Mouse (Mus musculus): Measurements from ENCODE around the gene Rapgef4. TPM values are rescaled to one million over a fixed set of nuclear protein-coding genes. Genes with fewer than 3 reads are reported as not detected.

Rapgef4 gene
- total and polyA plus RNA-seq, 2 experiments = 66.1 to 223 TPM

DNA sequence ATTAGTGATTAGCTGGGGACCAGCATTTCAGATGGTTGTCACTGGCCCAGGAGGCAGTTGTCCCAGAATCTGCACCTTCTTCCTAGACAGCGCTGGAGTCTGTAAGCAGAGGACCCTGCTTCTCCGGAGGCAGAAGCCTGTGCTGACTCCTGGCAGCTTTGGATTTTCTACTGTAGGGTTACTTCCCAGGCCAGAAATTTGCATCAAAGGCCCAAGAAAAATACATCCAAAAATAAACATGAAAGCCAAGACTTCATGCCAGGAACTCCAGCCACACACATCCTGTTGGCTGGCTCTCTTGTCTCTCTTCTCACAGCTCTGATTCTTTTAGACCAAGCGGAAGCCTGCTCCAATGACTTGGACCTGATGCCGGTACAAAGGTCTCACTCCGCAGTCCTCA, 73.2 kb downstream of the Rapgef4 start:
- no peak for DNase-seq (ENCODE audit: extremely low read depth, low read depth, low spot score)
- TF ChIP-seq POLR2A (IDR thresholded peaks at IDR 0.05; ENCODE audit: extremely low read depth, insufficient read depth, low read length) = no peak
- no peak for TF ChIP-seq CTCF (IDR thresholded peaks at IDR 0.05; ENCODE audit: low read depth, low read length)
- no peak overlapping the region; the same call in 1 of the 2 replicates for H3K9ac ChIP-seq (ENCODE audit: low read depth, low read length)
- H3K4me1 ChIP-seq (ENCODE audit: control insufficient read depth, insufficient read depth, low read length) = no peaks in the 10 kb centered on the region
- no peaks in the 10 kb centered on the region for H3K36me3 ChIP-seq (ENCODE audit: control insufficient read depth, insufficient read depth, low read length)
- no peak overlapping the region for H3K27ac ChIP-seq (replicated peaks; ENCODE audit: insufficient read depth, low read depth, low read length)
- no peaks in the 10 kb centered on the region for H3K79me2 ChIP-seq (ENCODE audit: control insufficient read depth, insufficient read depth, low read length)
- no peaks in the 10 kb centered on the region for H3K27me3 ChIP-seq (ENCODE audit: control insufficient read depth, insufficient read depth, low read length)
- no peak overlapping the region for H3K4me3 ChIP-seq (ENCODE audit: insufficient read depth, low read depth, low read length)
- 77% methylated on average over 5 of the region's 5 CpGs for WGBS

DNA sequence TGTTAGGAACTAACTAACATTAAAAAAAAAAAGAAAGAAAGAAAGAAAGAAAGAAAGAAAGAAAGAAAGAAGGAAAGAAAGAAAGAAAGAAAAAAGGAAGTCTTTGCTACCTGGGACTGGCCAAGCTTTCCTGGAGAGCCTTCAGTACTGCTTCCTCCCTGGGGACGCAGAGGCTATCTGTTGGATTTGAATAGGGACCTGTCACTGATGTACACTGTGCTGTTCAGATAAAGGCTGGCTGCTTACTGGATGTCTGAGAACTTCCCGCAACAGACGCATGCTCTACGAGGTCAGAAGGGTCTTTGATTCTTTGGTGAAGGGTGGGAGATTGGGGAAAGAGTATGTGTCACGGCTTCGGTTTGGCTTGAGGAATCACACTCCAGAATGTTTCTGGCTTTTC, 73.7 kb downstream of the Rapgef4 start:
- Histone ChIP-seq H3K4me3 (ENCODE audit: insufficient read depth, low read depth, low read length) (no peak overlapping the region), H3K9ac (ENCODE audit: low read depth, low read length) (no peak overlapping the region), H3K79me2 (ENCODE audit: control insufficient read depth, insufficient read depth, low read length) (no peaks in the 10 kb centered on the region), H3K27ac (replicated peaks; ENCODE audit: insufficient read depth, low read depth, low read length) (no peak overlapping the region), H3K27me3 (ENCODE audit: control insufficient read depth, insufficient read depth, low read length) (no peaks in the 10 kb centered on the region), H3K36me3 (ENCODE audit: control insufficient read depth, insufficient read depth, low read length) (no peaks in the 10 kb centered on the region), H3K4me1 (ENCODE audit: control insufficient read depth, insufficient read depth, low read length) (no peaks in the 10 kb centered on the region)
- no peak for DNase-seq (ENCODE audit: extremely low read depth, low read depth, low spot score)
- 71% methylated on average over 6 of the region's 6 CpGs for WGBS
- TF ChIP-seq POLR2A (IDR thresholded peaks at IDR 0.05; ENCODE audit: extremely low read depth, insufficient read depth, low read length) (no peak), CTCF (IDR thresholded peaks at IDR 0.05; ENCODE audit: low read depth, low read length) (no peak)

DNA sequence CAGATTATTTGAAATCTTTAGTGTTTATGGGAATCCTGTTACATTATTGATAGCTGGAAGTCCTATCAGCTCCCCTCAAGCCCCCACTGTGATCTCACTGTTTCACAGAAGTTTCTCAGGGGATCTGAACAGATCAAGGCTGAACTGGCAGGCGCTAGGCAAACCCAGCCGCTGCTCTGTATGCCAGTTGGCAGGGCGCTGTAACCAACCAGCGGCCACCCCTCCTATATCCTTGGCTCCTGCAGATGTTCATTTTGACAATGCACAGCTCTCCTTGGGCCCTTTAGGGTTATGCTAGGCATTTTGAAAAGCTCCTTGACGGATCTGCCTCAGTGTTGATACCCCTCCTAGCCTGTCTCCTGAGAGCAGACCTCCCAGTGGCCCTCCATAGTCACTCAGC, 74.4 kb downstream of the Rapgef4 start:
- Histone ChIP-seq H3K36me3 (ENCODE audit: control insufficient read depth, insufficient read depth, low read length) (no peaks in the 10 kb centered on the region), H3K79me2 (ENCODE audit: control insufficient read depth, insufficient read depth, low read length) (no peaks in the 10 kb centered on the region), H3K4me3 (ENCODE audit: insufficient read depth, low read depth, low read length) (no peak overlapping the region), H3K9ac (ENCODE audit: low read depth, low read length) (no peak overlapping the region), H3K27me3 (ENCODE audit: control insufficient read depth, insufficient read depth, low read length) (no peaks in the 10 kb centered on the region), H3K27ac (replicated peaks; ENCODE audit: insufficient read depth, low read depth, low read length) (no peak overlapping the region), H3K4me1 (ENCODE audit: control insufficient read depth, insufficient read depth, low read length) (no peaks in the 10 kb centered on the region)
- TF ChIP-seq CTCF (IDR thresholded peaks at IDR 0.05; ENCODE audit: low read depth, low read length) = no peak
- TF ChIP-seq POLR2A (IDR thresholded peaks at IDR 0.05; ENCODE audit: extremely low read depth, insufficient read depth, low read length) = no peak
- DNase-seq (ENCODE audit: extremely low read depth, low read depth, low spot score) = no peak
- WGBS = 92% methylated on average over 5 of the region's 5 CpGs

DNA sequence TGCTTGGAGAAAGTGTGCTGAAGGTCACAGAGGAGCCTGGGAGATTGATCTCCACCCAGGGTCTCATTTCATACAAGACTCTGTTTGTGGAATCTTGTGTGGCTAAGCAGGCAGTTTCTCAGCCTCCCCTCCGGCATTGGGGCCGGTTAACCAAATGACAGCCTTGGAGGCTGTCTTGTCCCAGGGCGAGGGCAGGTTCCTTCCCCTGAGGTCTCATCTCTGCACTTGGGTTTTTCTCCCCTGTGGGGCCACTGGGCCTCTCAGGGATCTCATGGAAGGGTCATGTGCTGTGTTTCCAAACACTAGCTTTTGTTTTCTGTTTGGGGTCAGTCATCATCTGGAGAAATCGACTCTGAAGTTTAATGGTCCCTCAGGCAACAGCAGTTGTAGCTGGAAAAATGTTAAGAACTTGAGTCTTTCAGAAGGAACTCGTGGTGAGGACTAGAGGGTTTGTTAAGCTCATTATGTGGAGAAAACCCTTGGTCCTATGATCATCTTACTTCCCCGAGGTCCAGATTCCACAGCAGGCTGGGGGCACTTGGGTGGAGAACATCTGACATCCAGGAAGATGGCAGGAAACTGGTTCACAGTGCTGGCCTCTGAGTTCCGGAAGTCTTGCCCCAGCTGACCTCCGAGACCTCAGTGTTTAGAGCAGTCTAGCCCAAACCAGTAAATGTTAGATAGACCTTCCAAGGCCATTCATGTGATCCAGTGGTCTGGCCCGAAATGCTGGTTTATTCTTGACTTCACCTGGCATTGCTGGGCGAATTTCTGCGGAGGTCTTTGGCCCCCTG, 75.2 kb downstream of the Rapgef4 start:
- no peak for DNase-seq (ENCODE audit: extremely low read depth, low read depth, low spot score)
- H3K27me3 ChIP-seq (ENCODE audit: control insufficient read depth, insufficient read depth, low read length) = no peaks in the 10 kb centered on the region
- no peak overlapping the region for H3K4me3 ChIP-seq (ENCODE audit: insufficient read depth, low read depth, low read length)
- 71% methylated on average over 11 of the region's 11 CpGs for WGBS
- TF ChIP-seq CTCF (IDR thresholded peaks at IDR 0.05; ENCODE audit: low read depth, low read length) = no peak
- no peak for TF ChIP-seq POLR2A (IDR thresholded peaks at IDR 0.05; ENCODE audit: extremely low read depth, insufficient read depth, low read length)
- no peak overlapping the region for H3K9ac ChIP-seq (ENCODE audit: low read depth, low read length)
- no peaks in the 10 kb centered on the region for H3K36me3 ChIP-seq (ENCODE audit: control insufficient read depth, insufficient read depth, low read length)
- no peaks in the 10 kb centered on the region for H3K79me2 ChIP-seq (ENCODE audit: control insufficient read depth, insufficient read depth, low read length)
- H3K4me1 ChIP-seq (ENCODE audit: control insufficient read depth, insufficient read depth, low read length) = no peaks in the 10 kb centered on the region
- H3K27ac ChIP-seq (replicated peaks; ENCODE audit: insufficient read depth, low read depth, low read length) = no peak overlapping the region

DNA sequence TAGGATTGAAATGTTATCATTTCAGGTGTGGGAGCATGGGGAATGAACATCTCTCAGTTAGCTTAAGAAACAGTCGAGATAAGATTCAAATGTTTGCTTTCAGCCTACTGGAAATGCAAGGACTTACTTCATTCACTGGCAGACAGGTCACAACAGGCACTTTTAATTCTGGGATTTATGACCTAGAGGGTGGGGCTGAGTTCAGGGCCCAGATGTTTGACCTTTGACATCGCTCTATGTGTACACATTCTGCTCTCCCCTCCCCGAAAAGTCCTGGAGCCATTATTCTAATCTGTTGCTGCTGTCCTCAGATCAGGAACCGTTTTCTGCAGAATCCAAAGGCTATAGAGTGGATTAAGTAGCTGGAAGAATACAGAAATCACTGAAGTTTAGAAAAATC, 81.9 kb downstream of the Rapgef4 start:
- H3K4me3 ChIP-seq (ENCODE audit: insufficient read depth, low read depth, low read length) = no peak overlapping the region
- 49% methylated on average over 4 of the region's 4 CpGs for WGBS
- TF ChIP-seq CTCF (IDR thresholded peaks at IDR 0.05; ENCODE audit: low read depth, low read length) (no peak), POLR2A (IDR thresholded peaks at IDR 0.05; ENCODE audit: extremely low read depth, insufficient read depth, low read length) (no peak)

DNA sequence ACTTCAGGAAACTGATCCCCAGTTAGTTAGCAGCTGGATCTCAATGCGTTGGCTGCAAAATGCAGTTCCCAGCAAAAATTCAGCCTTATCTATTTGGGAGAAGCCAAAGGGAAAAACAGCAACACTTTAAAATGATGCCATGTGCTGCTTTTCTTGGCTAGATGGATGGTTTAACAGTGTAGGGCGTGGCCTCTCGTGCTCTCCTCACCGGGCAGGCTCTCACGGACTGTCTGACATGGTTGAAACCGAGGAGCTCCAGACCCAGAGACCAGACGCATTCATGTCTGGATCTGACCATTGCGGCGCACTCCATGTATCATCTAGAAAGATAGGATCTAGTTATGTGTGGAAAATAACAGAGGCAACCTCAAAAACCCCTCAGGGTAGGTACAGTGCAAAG, 87.5 kb downstream of the Rapgef4 start:
- Histone ChIP-seq H3K79me2 (ENCODE audit: control insufficient read depth, insufficient read depth, low read length) (no peaks in the 10 kb centered on the region), H3K27ac (replicated peaks; ENCODE audit: insufficient read depth, low read depth, low read length) (no peak overlapping the region), H3K4me1 (ENCODE audit: control insufficient read depth, insufficient read depth, low read length) (no peaks in the 10 kb centered on the region), H3K27me3 (ENCODE audit: control insufficient read depth, insufficient read depth, low read length) (no peaks in the 10 kb centered on the region), H3K36me3 (ENCODE audit: control insufficient read depth, insufficient read depth, low read length) (no peaks in the 10 kb centered on the region), H3K4me3 (ENCODE audit: insufficient read depth, low read depth, low read length) (no peak overlapping the region), H3K9ac (ENCODE audit: low read depth, low read length) (no peak overlapping the region)
- TF ChIP-seq CTCF (IDR thresholded peaks at IDR 0.05; ENCODE audit: low read depth, low read length) = no peak
- TF ChIP-seq POLR2A (IDR thresholded peaks at IDR 0.05; ENCODE audit: extremely low read depth, insufficient read depth, low read length) = no peak
- 88% methylated on average over 9 of the region's 9 CpGs for WGBS
- DNase-seq (ENCODE audit: extremely low read depth, low read depth, low spot score) = no peak

More for the DNA sequence above, 81.9 kb downstream of the Rapgef4 start:
- Histone ChIP-seq H3K36me3 (ENCODE audit: control insufficient read depth, insufficient read depth, low read length) (no peaks in the 10 kb centered on the region), H3K4me1 (ENCODE audit: control insufficient read depth, insufficient read depth, low read length) (no peaks in the 10 kb centered on the region), H3K79me2 (ENCODE audit: control insufficient read depth, insufficient read depth, low read length) (no peaks in the 10 kb centered on the region), H3K9ac (ENCODE audit: low read depth, low read length) (no peak overlapping the region), H3K27me3 (ENCODE audit: control insufficient read depth, insufficient read depth, low read length) (no peaks in the 10 kb centered on the region), H3K27ac (replicated peaks; ENCODE audit: insufficient read depth, low read depth, low read length) (no peak overlapping the region)
- DNase-seq (ENCODE audit: extremely low read depth, low read depth, low spot score) = no peak

Data from liver, adult 2 months (tissue).